Mouse (Mus musculus): ENCODE data around the gene Trio.

Trio gene

DNA sequence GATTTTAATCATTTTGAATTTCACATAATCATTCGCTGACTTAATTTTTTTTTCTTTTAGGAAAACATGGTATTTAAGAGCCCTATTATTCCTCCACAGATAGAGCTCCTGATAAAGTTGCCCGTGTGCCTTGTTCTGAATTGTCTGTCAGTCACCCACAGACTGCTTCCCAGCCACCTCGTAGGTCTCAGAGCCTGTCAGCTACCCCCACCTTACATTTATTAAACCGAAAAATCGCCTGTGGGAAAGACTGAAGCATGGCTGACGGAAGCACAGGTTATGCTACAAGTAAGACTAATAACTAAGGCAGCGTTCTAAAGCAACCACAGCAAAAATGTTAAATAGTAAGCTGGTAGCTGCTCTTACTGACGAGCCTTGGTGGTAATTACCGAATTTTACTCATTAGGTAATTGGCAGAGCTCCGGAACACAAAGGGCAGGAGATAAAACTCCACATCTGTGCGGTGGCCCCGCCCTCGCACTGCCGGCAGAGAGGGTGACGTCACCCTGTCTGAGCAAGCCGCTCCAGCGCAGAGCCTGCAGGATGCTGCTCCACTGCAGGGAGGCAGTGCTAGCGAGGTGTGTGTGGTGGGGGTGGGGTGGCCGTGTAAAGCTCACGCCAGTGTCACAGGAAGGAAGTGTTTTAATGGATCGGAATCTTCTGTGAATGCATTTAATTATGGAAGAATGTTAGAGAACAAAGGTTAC, 102.2 kb downstream of the Trio start:
- DNase-seq (ENCODE audit: low spot score) = peak; percentile 52

- no peak for DNase-seq (ENCODE audit: low spot score)
These were observed 104.9 kb downstream of the Trio start for GRCm38 (mm10) chr15:27920751-27921150.

DNA sequence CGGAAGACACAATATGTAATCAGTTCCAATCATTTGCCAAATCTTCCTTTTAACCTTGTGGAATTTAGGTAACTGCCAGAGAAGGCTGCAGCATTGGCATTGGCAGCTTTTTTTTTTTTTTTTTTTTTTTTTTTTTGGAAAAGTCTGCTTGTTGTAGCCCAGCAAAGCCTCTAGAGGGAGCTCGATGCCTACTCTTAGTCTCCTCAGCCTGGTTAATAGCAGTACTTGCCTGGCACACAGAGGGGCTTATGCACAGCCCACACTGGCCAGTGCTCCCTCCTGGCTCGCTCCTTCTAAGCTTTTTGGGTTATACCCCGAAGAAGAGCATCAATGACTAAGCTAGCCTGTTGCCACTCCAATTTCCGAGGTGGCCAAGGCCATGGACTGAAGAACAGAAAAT, 106.1 kb downstream of the Trio start:
- DNase-seq (ENCODE audit: low spot score) = peak; percentile 71

GRCm38 (mm10) chr15:27918798-27919197, 106.8 kb downstream of the Trio start:
- DNase-seq (ENCODE audit: low spot score) = no peak

- DNase-seq (ENCODE audit: low spot score) = no peak
These were observed 109.4 kb downstream of the Trio start for GRCm38 (mm10) chr15:27916204-27916603.

- DNase-seq (ENCODE audit: low spot score) = no peak
These were observed 112.6 kb downstream of the Trio start for GRCm38 (mm10) chr15:27913013-27913412.

- DNase-seq (ENCODE audit: low spot score) = no peak
These were observed 114.5 kb downstream of the Trio start for GRCm38 (mm10) chr15:27911196-27911595.

DNA sequence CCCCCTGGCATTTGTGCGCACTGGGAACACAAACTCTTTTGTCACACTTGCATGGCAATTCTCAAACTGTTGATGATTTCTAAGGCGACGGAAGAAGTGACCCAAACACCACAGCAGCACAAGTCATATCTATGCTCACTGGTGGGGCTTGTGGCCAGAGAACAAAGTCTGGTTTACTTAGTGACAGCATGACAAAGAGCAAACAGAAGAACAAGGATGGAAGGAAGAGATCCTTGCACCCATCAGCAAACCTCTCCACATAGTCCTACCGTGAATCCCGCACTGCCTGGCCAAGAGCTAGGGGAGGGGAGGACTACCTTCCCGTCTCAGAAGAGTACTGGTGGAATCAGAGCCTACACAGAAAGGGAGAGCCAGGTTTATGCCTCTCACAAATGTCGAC, 115.5 kb downstream of the Trio start:
- no peak for DNase-seq (ENCODE audit: low spot score)

- no peak for DNase-seq (ENCODE audit: low spot score)
These were observed 118.0 kb downstream of the Trio start for GRCm38 (mm10) chr15:27907649-27908048.

GRCm38 (mm10) chr15:27906409-27906808, 119.2 kb downstream of the Trio start:
- no peak for DNase-seq (ENCODE audit: low spot score)

DNA sequence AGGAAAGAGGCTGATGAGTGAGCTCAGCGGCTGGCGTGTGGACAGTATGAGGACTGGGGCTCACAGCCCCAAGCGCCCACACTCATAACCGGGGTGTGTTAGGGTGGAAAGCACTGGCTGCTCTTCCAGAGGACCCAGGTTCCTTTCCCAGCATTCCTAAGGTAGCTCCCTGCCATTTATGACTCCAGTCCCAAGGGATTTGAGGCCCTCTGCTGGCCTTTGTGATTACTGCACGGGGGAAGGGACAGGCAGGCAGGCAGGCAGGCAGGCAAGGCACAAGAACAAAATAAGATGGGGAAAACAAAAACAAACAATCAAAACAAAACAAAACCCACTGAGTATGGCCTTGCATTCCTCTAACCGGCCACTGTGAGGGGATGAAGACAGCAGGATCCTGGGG, 120.3 kb downstream of the Trio start:
- peak; percentile 60 for DNase-seq (ENCODE audit: low spot score)

- DNase-seq (ENCODE audit: low spot score) = no peak
These were observed 121.2 kb downstream of the Trio start for GRCm38 (mm10) chr15:27904346-27905005.

DNA sequence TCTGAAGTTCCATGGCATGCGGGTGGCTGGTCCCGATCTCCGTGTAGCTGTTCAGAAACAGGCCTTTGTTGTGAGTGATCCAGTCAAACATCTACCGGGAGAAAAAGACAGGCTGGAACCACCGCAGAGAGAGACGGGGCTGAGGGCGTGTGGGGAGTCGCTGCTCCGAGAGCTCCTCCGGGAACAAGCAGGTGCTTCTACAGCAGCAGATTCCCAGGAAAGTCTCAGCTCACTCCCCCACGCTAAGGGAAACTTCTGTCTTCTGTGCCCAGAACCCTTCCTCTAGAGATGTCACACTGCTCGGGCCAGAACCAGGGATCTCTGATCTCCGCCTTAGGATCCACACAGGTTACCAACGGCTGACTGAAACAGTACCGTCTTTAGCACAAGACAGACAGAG, 124.4 kb downstream of the Trio start:
- DNase-seq (ENCODE audit: low spot score) = no peak

- DNase-seq (ENCODE audit: low spot score) = no peak
These were observed 126.7 kb downstream of the Trio start for GRCm38 (mm10) chr15:27898795-27899406.

DNA sequence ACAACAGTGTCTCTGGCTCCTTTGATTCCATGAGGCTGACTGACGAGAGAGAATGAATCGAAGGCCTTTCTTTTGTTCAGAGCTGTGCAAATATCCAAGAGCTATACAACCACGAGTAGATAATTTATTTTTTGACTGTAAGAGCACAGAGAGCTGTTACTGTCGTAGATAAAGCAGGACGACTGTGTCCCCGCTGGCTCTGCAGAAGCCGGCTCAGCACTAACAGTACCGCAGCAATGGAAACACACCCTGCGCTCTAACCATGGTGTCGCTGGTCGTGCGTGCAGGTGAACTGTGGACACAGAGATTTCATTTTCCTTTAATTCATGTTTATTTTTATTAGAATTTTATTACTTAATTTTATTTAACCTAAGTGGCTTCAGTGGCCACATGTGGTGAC, 131.5 kb downstream of the Trio start:
- DNase-seq (ENCODE audit: low spot score) = no peak

GRCm38 (mm10) chr15:27892029-27892428, 133.6 kb downstream of the Trio start:
- DNase-seq (ENCODE audit: low spot score) = no peak

DNA sequence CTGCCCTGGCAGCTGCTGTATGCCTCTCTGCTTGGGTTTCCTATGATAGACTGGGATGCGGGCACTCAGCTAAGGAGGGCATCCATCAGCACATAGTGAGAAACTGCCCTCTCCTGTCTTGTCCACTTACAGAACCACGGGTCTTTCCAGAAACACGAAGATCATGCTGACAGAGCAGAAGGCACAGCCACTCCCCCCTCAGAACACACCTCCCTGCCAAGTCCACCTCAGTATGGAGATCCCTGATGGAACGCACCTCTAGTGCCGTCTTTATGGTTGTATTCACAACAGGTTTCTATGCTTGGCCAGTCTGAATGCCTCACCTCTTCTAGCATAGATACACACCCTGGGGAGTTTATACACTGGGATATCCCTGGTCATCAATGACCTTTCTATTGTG, 135.0 kb downstream of the Trio start:
- DNase-seq (ENCODE audit: low spot score) = no peak

- no peak for DNase-seq (ENCODE audit: low spot score)
These were observed 137.5 kb downstream of the Trio start for GRCm38 (mm10) chr15:27888153-27888552.

GRCm38 (mm10) chr15:27886992-27887391, 138.7 kb downstream of the Trio start:
- no peak for DNase-seq (ENCODE audit: low spot score)

- DNase-seq (ENCODE audit: low spot score) = peak; percentile 73
These were observed 141.0 kb downstream of the Trio start for GRCm38 (mm10) chr15:27884347-27885250.

DNA sequence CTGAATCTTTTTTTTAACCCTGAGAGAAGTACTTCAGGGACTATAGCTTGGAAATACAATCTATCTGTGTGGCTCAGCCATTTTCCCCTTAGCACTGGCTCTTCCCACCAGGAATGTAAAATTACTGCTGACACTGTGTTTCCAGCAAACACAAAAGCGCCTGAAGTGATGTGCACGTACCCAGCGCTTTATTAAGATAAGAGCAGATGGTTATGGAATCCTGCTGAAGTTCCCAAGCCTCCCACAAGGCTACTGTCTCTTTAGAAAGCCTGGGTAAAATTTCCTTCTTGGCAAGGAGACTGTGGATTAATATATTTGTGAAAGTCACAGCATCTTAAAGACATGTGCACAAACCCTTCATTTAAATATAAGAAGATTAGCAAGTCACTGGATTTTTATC, 141.8 kb downstream of the Trio start:
- DNase-seq (ENCODE audit: low spot score) = no peak

- no peak for DNase-seq (ENCODE audit: low spot score)
These were observed 142.8 kb downstream of the Trio start for GRCm38 (mm10) chr15:27882898-27883297.

Data from adipocyte (in vitro differentiated cells).